Mouse (Mus musculus): ENCODE data around the gene Ncoa3.

Gene Ncoa3

DNA sequence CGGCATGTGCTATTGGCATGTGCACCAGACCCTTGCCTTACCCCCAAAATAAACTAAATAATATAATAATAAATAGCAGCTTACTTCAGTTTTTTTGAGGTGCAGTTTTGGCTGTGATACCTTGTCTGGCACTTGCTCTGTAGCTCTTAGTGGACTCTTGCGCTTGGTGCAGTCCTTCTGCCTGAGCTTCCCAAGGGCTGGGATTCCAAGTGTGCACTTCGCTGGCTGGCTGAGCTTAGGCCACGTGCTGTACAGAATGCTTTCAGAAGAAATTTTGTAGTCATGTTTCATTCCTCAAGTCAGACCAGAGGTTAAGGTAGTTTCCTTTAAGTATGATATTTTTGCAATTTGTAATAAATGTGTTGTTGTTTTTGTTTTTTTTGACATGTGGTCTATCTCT, 47.2 kb downstream of the Ncoa3 start:
- peak; percentile 47 to 68 for DNase-seq

DNA sequence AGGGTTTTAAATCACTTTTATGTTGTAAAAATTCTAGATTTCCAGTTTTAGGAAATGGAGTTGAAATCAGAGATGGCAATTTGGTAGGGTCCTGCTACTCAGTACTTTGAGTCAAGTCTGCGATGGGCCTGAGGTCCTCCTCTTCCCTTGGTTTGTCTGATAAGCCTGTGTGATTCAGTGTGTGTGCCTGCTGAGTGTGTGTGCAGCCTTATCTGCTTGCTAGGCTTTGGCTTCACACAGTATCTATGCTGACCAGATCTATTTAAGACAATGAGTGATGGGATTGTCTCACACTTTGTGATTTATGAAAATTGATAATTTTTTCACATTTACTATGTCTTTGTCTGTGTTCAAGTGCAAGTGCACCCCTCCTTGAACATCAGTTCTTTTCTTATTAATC, 50.1 kb downstream of the Ncoa3 start:
- DNase-seq: no peak

DNA sequence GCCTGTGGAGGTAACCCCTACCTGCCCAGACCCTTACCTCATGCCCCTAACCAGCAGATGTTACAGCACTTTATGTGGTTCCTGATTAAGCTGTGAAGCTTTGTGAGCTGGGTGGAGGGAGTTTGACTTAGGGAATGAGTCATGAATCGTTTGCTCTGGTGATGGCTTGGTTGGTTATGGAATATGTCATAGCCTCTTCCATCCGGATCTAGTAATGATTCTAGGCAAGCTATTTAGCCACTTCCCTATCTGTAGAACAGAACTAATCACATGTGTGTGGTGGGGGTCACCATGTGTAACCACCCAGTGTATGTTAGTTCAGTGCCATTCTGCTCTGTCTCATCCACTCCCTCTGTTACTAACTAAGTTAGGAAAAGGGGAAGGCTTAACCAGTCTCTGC, 52.6 kb downstream of the Ncoa3 start:
- no peak for DNase-seq

DNA sequence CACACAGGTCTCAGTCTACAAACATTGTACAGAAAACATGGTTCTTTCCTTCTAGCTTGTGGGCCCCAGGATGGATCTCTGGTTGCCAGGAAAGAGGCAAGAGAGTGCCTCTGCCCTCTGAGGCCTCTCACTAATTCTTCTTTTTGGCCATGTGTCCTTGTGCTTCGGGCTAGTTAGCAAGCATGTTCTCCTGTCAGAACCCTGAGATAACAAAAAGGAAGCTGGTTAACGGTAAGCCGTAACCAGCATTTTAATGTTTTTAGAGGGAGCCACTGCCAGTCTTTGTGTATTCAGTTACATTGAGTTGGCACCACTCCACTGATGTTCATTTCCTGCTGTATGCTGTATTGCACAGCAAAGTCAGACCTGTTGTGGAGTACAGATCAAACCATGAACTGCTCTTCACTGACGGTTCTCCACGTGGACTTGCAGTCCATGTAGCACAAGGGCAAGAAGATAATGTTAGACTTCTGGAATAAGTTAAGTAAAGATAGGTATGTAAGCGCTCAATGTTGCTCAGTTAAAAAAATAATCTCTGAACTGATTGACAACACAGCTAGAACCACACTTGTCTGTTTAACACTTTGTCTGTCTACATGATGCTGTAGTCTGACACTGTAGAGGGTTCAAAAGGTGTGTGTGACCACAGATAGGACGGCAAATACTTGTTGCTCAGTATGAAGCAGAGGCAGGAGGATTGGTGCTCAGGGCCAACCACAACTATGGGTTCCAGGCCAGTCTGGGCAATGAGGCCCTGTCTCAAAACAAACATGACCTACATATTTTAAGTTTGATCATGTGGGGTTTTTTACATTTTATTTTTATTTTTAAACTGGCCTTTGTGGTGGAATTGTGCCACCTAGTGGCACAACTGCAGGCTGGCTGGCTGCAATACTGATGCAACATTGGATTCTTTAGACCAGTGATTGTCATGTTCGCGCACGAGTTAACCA, 53.4 kb downstream of the Ncoa3 start:
- peak in 1 of 2 experiments; percentile 47 for DNase-seq

DNA sequence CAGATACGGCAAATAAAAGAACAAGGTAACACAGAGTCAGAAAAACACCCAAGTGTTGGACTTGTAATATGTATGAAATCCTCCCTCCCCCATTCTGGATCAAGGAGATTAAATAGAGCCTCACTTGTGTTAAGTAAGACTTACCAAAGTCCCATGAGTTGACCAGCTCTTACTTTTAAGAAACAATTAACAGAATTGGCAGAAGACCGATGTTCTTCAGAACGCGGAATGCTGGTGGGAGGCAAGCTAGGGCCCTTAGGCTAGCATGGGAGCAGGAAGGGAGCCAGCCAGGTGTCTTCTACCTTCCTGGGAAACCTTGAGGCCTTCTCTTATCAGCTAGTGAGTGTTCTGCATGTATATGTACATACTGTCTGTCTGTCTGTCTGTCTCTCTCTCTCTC, 55.5 kb downstream of the Ncoa3 start:
- peak in 1 of 2 experiments; percentile 62 for DNase-seq

DNA sequence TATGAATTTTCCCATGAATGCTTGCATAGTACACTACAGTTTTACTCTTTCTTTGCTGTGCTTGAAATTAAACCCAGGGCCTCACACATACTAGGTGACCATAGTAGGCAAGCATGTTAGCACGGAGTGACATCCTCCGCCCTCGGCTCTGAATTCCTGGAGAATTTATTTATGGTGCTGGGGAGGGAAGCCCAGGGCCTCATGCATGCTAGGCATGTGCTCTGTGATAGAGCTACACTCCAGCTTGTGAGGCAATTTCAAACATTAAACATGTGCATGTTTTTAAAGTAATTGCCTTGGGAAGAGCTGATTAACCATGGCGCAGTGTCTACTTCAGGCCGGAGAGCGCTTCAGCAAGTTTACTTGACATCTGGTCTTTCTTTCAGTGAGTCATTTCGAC, 56.4 kb downstream of the Ncoa3 start:
- DNase-seq: no peak

DNA sequence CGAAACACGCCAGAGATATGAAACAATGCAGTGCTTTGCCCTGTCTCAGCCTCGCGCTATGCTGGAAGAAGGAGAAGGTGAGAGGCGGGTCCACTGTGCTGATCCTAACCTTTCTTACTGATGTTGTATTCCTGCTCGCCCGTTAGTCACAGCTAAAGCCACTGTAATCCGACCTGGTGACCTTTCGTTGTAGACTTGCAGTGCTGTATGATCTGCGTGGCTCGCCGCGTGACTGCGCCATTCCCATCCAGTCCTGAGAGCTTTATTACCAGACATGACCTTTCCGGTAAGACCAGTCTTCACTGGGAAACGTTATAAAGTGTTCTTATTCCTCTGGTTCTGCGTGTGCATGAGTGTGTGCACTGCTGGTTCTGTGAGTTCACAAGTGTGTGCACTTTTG, 59.0 kb downstream of the Ncoa3 start:
- no peak for DNase-seq

DNA sequence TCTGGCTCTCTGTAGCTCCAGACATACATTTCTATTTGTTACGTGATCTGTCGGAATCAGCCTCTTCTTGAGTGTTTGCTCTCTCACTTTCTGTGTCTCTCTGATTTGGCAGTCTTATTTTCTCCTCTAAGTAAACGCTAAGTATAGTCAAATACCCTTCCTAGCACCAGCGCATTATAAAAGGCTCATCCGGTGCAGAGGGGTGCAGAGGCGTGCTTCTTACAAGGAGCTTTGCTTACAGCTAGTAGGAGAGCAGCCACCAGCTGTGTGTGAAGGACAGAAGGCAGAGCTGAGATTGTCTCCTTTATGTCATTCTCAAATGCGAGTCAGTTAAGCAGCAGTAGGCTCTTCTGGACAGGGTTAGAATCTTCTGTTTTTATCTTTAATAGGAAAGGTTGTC, 59.5 kb downstream of the Ncoa3 start:
- no peak for DNase-seq

DNA sequence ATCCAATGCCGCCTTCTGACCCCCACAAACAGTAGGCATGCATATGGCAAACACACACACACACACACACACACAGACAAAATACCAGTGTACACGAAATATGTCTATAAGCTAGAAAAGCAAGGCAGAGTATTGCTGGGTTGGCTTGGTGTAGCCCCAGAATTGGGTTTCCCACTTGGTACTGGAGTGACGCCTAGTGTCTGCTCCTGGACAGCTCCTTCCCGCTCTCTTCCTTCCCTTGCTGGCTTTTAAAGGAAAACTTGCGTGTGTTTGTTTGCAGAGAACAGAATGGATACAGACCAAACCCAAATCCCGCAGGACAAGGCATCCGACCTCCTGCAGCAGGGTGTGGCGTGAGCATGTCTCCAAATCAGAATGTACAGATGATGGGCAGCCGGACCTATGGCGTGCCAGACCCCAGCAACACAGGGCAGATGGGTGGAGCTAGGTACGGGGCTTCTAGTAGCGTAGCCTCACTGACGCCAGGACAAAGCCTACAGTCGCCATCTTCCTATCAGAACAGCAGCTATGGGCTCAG, 61.6 kb downstream of the Ncoa3 start:
- no peak for DNase-seq

DNA sequence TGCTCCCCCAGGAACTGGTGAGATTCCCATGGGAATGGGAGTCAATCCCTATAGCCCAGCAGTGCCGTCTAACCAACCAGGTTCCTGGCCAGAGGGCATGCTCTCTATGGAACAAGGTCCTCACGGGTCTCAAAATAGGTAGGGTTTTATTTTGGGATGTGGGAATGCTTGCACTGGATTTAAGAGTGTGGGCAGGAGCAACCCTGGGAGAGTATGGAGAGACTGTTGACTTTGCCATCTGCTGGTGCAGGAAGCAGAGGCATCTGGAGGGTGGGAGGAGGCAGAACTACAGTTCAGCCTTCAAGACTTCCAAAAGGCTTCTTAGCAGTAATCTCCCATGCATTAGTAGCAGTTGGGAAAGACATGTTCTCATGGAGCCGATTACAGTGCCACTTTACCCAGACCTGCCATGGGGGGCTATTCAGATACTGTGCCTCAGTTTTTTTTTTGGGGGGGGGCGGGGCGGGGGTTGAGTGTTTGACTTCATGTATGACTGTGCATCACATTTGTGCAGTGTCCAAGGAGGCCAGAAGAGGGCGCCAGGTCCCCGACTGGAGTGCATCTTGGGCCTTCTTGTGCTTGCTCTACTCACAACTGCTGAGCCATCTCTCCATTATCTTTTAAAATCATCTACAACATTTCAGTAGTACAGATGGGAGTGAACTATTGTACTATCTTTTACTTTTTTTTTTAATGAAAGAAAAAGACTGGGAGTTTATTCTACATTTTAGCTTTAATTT, 67.4 kb downstream of the Ncoa3 start:
- peak in 1 of 2 experiments; percentile 80 for DNase-seq

DNA sequence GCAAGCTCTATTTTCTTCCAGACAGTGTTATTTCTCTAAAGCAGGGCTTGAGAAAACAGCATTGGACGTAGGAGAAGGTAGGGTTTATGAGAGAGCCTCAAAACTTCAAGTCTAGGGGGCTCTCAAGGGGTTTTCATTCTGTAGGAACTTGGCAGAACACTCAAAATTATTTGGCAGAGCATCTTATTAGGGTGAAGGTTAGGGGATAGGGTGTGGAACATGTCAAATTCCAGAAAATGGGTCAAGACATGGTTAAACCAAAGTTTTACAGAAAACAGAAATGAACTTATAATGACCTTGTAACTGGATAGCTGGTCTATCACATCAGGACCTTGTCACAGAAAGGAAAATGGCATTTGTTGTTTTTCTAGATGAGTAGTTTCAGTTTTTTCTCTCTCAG, 69.6 kb downstream of the Ncoa3 start:
- no peak for DNase-seq

DNA sequence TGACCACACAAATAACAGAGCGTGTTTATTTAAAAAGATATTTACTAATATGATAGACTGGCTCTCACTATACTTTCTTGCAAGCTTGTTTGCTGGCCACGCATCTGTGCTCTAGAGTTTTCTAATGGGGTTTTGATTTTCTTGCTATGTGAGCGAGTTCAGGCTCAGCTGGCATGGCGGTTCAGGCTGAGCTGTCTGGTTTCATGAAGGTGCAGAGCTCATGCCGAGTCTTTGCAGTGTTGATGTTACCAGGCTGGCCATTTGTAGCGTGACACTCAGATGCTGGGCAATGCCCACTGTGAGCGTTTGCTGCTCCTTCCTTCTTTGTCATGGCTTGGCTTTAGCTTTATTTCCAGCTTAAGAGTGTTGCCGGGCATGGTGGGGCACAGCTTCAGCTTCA, 70.0 kb downstream of the Ncoa3 start:
- no peak for DNase-seq

DNA sequence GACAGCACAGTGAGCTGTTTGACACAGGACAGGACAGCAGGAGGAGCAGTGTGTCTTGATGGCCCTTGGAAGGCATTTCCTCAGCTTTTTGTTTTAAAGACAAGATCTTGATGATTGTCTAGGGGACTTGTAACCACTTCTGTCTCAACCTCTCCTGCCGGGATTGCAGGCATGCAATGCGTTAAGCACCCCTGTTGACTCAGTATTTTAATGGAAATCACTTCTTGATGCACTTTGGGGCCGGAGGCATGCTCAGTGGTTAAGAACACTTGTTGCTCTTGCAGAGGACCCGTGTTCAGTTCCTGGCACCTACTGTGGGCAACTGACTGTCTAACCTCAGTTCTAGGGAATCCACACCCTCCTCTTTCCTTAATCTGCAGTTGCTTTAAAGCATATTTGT, 74.0 kb downstream of the Ncoa3 start:
- no peak for DNase-seq

DNA sequence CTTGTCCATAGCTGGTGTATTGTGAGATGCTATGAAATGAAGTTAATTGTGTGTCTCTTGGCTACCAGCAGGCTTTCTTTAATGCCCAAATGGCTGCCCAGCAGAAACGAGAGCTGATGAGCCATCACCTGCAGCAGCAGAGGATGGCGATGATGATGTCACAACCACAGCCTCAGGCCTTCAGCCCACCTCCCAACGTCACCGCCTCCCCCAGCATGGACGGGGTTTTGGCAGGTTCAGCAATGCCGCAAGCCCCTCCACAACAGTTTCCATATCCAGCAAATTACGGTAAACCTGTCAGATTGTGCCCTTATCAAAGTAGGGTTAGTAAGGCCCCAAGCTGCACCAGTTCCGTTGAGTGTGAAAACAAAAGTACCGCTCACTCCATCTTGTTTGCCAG, 75.8 kb downstream of the Ncoa3 start:
- no peak for DNase-seq

DNA sequence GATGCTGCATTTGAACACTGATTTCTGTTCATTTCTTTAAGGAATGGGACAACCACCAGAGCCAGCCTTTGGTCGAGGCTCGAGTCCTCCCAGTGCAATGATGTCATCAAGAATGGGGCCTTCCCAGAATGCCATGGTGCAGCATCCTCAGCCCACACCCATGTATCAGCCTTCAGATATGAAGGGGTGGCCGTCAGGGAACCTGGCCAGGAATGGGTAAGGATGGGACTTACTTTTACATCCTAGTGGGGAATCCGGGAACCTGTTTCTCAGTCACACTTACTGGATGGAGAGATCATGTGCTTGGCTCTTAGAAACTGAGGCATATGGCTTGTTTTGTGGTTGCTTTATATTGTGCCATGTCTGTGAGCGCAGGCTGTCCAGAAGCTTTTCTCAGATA, 76.7 kb downstream of the Ncoa3 start:
- no peak for DNase-seq

DNA sequence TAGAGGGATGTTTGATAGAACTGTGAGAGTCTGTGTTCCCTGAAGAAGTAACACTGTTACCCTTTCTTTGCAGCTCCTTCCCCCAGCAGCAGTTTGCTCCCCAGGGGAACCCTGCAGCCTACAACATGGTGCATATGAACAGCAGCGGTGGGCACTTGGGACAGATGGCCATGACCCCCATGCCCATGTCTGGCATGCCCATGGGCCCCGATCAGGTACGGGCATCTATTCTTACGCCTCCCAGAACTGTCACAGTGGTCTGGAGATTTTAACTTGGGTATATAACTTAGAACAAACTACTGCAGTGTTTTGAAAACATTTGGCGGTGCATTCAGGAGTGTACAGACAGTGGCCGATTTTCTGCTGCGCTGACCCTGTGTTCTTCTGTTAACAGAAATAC, 77.3 kb downstream of the Ncoa3 start:
- DNase-seq: no peak

DNA sequence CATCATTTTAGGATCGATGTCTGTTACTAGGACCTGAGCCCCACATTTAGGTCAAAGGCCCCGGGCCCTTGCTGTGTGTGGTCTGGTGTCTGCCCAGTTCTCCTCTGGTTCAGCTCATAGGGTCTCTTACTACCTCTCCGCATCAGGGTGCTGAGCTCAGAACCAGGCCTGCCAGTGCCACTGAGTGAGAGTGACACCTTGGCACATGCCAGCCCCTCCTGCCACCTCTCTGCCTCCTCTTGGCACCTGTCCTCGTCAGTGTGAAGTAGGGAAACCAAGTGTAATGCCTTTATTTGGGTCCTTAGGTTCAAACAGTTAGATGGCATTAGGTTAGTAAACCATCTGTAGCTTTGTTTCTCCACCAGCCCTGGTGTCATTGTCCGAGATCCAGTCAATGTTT, 79.0 kb downstream of the Ncoa3 start:
- no peak for DNase-seq

DNA sequence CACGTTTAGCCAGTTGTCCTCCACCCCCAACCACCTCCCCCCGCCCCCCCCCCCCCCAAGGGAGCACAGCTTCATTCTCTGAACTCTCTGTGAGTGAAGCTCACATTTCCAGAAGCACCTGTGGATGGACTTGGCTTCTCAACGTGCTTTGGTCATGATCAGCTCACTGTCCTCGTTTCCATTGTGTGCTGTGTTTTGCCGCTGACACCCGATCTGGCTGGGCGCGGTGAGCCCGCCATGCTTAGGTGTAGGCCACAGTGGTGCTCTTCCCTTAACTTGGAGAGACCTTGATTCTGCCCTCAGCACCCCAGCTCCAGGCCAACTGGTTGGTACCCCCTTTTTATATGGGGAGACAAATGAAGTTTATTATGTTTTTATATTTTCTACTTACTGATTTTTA, 79.5 kb downstream of the Ncoa3 start:
- no peak for DNase-seq

DNA sequence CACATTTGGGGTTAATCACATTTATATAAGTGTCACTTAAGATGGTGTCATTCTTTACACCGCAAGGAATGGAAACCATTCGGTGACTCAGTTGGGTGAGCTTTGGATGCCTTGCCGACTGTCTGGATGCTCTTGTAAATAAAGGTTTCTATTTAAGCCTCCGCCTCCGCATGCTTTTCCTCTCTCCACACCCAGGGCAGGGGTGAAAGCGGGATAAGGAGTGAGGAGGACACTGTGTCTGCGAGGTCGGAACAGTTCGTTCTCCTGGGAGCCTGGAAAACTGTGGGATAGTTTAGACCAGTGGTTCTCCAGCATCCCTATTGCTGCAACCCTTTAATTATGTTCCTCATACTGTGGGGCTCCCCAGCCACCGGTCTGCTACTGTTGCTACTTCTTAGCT, 80.6 kb downstream of the Ncoa3 start:
- no peak for DNase-seq

DNA sequence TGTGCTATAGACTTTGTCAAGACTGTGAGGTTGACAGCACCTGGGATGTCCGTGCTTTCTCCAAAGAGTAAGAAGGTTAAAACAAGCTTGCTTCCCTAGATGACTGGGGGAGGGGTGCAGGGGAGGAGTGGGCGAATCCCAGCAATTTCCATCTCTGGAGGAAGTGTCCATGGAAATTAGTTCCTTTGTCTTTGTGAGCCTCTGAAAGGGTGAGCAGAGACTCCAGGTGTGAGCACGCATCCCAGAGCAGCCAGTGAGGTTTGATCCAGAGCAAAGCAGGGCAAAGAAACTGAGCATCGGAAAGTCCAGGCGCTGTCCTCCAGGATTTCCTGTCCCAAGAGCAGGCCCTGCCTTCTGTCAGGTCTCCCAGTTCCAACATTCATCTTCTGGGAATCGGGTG, 81.9 kb downstream of the Ncoa3 start:
- no peak for DNase-seq

DNA sequence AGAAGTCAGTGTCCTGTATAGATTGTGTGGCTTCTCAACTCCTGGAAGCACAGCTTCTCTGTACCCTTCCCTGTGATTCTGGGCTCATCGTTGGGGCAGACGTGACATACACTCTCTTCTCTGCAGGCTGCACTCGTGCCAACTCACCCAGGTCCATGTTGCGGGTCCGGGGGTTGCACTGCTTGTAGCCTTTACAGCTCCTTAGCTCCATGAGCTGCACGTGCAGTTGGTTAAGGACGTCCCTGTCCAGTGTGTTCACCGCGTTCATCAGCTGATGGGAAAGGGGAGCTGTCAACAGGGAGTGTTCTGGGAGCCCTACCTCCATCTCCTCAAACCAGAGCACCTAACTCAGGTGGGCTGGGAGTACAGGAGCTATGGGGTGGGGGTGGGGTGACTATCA, 84.9 kb downstream of the Ncoa3 start:
- DNase-seq: no peak

DNA sequence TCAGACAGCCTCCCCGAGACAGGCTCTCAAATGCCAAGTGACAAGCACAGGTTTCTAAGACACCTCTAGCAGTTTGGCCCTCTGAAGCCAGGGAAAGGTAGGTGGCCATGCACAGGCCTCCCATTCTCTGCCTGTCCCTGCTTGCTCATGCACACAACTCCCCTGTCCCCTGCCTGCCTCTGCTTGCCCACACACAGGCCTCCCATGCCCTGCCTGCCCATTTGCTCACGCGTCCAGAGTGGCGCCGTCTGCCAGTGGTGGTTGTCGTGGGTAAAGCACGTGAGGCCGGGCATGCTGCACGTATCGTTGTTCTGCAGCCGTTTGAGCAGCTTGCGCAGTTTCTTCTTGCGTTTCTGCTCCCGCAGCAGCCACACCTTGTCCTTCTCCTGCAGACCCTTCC, 86.8 kb downstream of the Ncoa3 start:
- DNase-seq: no peak

DNA sequence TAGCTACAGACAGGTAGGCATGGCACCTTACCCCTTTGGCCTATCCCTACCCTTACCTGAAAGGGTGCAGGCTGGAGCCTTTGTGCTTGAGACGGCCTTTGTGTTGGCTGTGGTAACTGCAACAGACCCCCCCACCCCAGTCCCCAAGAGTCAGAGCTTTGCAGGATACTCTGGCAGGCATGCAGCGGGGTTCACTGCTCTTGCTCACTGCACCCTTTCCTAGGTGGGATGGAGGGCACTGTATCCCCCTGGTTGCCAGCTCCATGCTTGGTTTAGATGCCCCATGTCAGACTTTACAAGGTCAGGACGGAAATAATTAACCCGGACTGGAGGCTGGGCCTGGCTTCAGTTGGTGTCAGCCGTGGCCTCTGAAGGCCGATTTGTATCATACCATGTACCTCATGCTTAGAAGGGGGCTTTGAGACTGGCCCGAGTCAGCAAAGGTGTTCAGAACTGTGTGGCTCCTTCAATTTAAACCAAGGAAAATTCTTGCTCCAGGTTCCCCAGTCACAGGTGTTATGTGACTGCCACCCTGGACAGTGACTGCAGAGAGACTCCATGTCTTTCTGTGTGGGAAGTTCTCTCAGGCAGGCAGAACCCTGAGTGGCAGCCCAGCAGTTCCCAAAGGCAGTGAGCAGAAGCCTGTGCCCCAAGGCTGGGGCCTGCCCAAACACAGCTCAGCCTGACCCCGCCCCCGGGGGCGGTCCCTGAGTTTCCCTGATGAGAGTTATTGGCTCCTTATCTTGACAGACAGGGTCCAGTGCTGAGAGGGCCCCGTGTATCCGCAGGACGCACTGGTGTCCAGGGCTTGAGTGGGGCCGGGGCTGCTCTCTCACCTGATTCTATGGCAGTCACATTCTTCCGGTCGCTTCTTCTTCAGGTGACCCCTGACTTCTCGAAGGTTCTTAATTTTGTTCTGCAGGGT, 87.8 kb downstream of the Ncoa3 start:
- DNase-seq: peak; percentile 74 to 85
